Mouse (Mus musculus): ENCODE measurements at regions not wholly inside any gene's neighbourhood (a gene's known extent, or its start where the extent isn't known, plus 50 kb on each side); places are given as distances from the start of the nearest gene placed in this dataset.
A peak's percentile ranks its signal among the peaks of the same experiment; 100 is the strongest.

GRCm38 (mm10) chr5:44863887-44864286 lies 64.4 kb upstream of the Ldb2 start:
- H3K27me3 ChIP-seq, result no peaks in the 10 kb centered on the region
- H3K27ac ChIP-seq, result peak overlapping the region; percentile 33; the same call in 1 of the 2 replicates
- H3K9me3 ChIP-seq, result no peaks in the 10 kb centered on the region
- no peak overlapping the region for H3K4me2 ChIP-seq
- WGBS, result 14% methylated on average over 3 of the region's 3 CpGs
- H3K4me1 ChIP-seq, result peaks cover 9% of the 10 kb centered on the region; the same call in 1 of the 2 replicates
- no peak overlapping the region for H3K4me3 ChIP-seq
- ATAC-seq (ENCODE audit: insufficient number of reproducible peaks, insufficient read depth, low FRiP score, low TSS enrichment, low read depth), result no peak
- H3K36me3 ChIP-seq, result no peaks in the 10 kb centered on the region
- no peak overlapping the region for H3K9ac ChIP-seq

- H3K9ac ChIP-seq, result no peak overlapping the region
- 69% methylated on average over 3 of the region's 3 CpGs for WGBS
- H3K27ac ChIP-seq, result no peak overlapping the region
- H3K36me3 ChIP-seq, result no peaks in the 10 kb centered on the region
- ATAC-seq (ENCODE audit: insufficient number of reproducible peaks, insufficient read depth, low FRiP score, low TSS enrichment, low read depth), result no peak
- H3K27me3 ChIP-seq, result no peaks in the 10 kb centered on the region
- no peaks in the 10 kb centered on the region for H3K9me3 ChIP-seq
- no peak overlapping the region for H3K4me2 ChIP-seq
- no peak overlapping the region for H3K4me3 ChIP-seq
- peaks cover 9% of the 10 kb centered on the region; the same call in 1 of the 2 replicates for H3K4me1 ChIP-seq
Observed at GRCm38 (mm10) chr5:44863349-44863748, 63.9 kb upstream of the Ldb2 start.

- Histone ChIP-seq H3K36me3 (no peaks in the 10 kb centered on the region), H3K9me3 (no peaks in the 10 kb centered on the region), H3K9ac (no peak overlapping the region), H3K4me1 (no peaks in the 10 kb centered on the region), H3K27me3 (no peaks in the 10 kb centered on the region), H3K27ac (no peak overlapping the region), H3K4me2 (no peak overlapping the region), H3K4me3 (no peak overlapping the region)
- no peak for ATAC-seq (ENCODE audit: insufficient number of reproducible peaks, insufficient read depth, low FRiP score, low TSS enrichment, low read depth)
- 86% methylated on average over 4 of the region's 4 CpGs for WGBS
Observed at GRCm38 (mm10) chr5:44854189-44854588, 54.7 kb upstream of the Ldb2 start.
